Mouse (Mus musculus) midbrain, embryonic 14.5 days (tissue): ENCODE results near the gene Gm29735. TPM values are rescaled to one million over a fixed set of nuclear protein-coding genes. Genes with fewer than 3 reads are reported as not detected.
"Not testable (repeated sequence)": the region's sequence is repeated elsewhere in the genome, so short reads cannot be mapped to it uniquely, and the experiment has no call there.

Experiments used
- ATAC-seq: fragments of 200-750 bp; cut with Nextera tagmentation; 2 replicates; pipeline ENCODE4 v1.8.0; 2017; ENCODE audit warnings: moderate number of reproducible peaks, moderate library complexity; ENCODE audit not compliant: low FRiP score, low TSS enrichment
- DNase-seq: peaks from one replicate; pipeline ENCODE4 v3.0.0-alpha.2; 2015
- H3K27ac ChIP-seq: fragments of 300-500 bp; sonication (generic); replicated peaks from 2 replicates; pipeline ENCODE4 v1.5.1; 2014; ENCODE audit warnings: mild to moderate bottlenecking, low read depth, low read length, moderate library complexity
- H3K27me3 ChIP-seq: fragments of 300-500 bp; sonication (generic); 2 replicates; pipeline ENCODE4 v1.6.1; 2014; ENCODE audit warnings: low read length, control low read depth, mixed read lengths; ENCODE audit not compliant: control insufficient read depth, insufficient read depth
- H3K36me3 ChIP-seq: fragments of 300-500 bp; sonication (generic); 2 replicates; pipeline ENCODE4 v1.6.1; 2014; ENCODE audit warnings: low read length, control low read depth; ENCODE audit not compliant: control insufficient read depth, insufficient read depth
- H3K4me1 ChIP-seq: fragments of 300-500 bp; sonication (generic); 2 replicates; pipeline ENCODE4 v1.6.1; 2014; ENCODE audit warnings: mild to moderate bottlenecking, antibody characterized with exemption, low read length, control low read depth; ENCODE audit not compliant: control insufficient read depth, insufficient read depth
- H3K4me2 ChIP-seq: fragments of 300-500 bp; sonication (generic); 2 replicates; pipeline ENCODE4 v1.6.1; 2014; ENCODE audit warnings: mild to moderate bottlenecking, low read length, moderate library complexity
- H3K4me3 ChIP-seq: fragments of 300-500 bp; sonication (generic); replicated peaks from 2 replicates; pipeline ENCODE4 v1.5.1; 2014; ENCODE audit warnings: low read depth, low read length
- H3K9ac ChIP-seq: fragments of 300-500 bp; sonication (generic); replicated peaks from 2 replicates; pipeline ENCODE4 v1.6.1; 2014; ENCODE audit warnings: mild to moderate bottlenecking, low read length, moderate library complexity
- H3K9me3 ChIP-seq: fragments of 300-500 bp; sonication (generic); 2 replicates; pipeline ENCODE4 v1.6.1; 2016; ENCODE audit warnings: low read length, control low read depth, mixed read lengths; ENCODE audit not compliant: control insufficient read depth
- WGBS: fragments of 180-500 bp; shearing (Covaris S2); extraction: QIAGEN DNeasy Blood & Tissue Kit; methylation state at CpG from one replicate; pipeline ENCODE4 v1.1.7; 2014; 5-methylcytosine and 5-hydroxymethylcytosine counted together
- polyA plus RNA-seq: library from polyadenylated mRNA; unstranded; fragments of >200 nt; fragmentation: Nextera tagmentation; extraction: Ambion mirVana; gene quantifications from 2 replicates; pipeline ENCODE4 v1.2.1, GENCODE M21; 2014

The Gm29735 gene
- not detected in 2 replicates for polyA plus RNA-seq

DNA sequence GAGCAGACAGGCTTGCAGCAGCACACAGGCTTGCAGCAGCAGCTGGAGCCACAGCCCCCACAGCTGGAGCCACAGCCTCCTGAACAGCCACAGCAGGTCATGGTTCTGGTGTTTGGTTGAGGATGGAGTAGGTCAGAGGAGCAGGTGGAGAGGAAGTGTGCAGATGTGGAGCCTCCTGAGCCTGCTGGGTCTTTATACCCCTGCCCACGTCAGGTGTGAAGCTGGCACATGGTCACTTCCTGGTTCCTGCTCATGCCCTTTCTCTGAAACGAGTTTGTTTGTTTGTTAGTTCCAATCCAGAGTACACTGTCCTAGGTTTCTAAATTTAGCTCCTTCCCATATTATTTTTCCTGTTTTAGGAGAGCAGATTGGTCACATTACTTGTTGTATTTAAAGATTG lies at the start of gene Gm29735:
Gm29735 (minus strand) TSS at position 101 of the 400 bp plus-strand sequence.
- not testable (repeated sequence) for H3K36me3 ChIP-seq, H3K4me2 ChIP-seq, ATAC-seq, DNase-seq, H3K27me3 ChIP-seq, H3K9ac ChIP-seq, H3K4me3 ChIP-seq, H3K4me1 ChIP-seq, H3K9me3 ChIP-seq, H3K27ac ChIP-seq
- 65% methylated on average over 2 of the region's 2 CpGs for WGBS

- no peaks in the 10 kb centered on the region for H3K9me3 ChIP-seq
- no peak for DNase-seq
- H3K27me3 ChIP-seq, result no peaks in the 10 kb centered on the region
- H3K4me3 ChIP-seq, result no peak overlapping the region
- no peaks in the 10 kb centered on the region for H3K36me3 ChIP-seq
- ATAC-seq, result no peak
- H3K27ac ChIP-seq, result no peak overlapping the region
- no peaks in the 10 kb centered on the region for H3K4me1 ChIP-seq
- H3K9ac ChIP-seq, result no peak overlapping the region
- H3K4me2 ChIP-seq, result no peak overlapping the region
Measured at GRCm38 (mm10) chr7:142205488-142205887, 48.6 kb upstream of the Gm29735 start.

DNA sequence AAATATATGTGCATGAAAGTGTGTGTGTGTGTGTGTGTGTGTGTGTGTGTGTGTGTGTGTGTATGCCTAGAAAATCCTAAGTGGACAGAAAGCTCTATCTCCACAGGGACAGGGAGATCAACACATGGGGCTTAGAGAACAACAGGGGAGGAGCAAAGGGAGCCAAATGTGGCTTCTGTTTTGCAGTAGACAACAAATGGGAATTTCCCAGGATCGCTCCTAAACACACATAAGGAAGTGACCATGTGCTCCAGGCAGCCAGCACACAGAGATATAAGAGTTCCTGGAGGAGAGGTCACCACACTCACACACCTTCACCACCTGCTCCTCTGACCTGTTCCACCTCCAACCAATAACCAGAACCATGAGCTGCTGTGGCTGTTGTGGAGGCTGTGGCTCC lies 44.2 kb upstream of the Gm29735 start, which contains the start of gene Krtap5-3:
Krtap5-3 (plus strand) TSS at position 301 of the 400 bp plus-strand sequence.
- Histone ChIP-seq H3K9ac (no peak within 1 kb of the TSS), H3K9me3 (no peaks in the 10 kb centered on the region), H3K27me3 (no peaks in the 10 kb centered on the region), H3K4me2 (no peak within 1 kb of the TSS), H3K4me3 (no peak within 1 kb of the TSS), H3K27ac (no peak within 1 kb of the TSS), H3K4me1 (no peaks in the 10 kb centered on the region), H3K36me3 (no peaks in the 10 kb centered on the region)
- no peak for ATAC-seq
- 82% methylated on average over 1 of the region's 1 CpGs for WGBS
- DNase-seq, result no peak

- 81% methylated on average over 2 of the region's 2 CpGs for WGBS
- no peaks in the 10 kb centered on the region for H3K27me3 ChIP-seq
- no peak overlapping the region for H3K27ac ChIP-seq
- DNase-seq, result no peak
- no peak overlapping the region for H3K4me3 ChIP-seq
- H3K9ac ChIP-seq, result no peak overlapping the region
- H3K9me3 ChIP-seq, result no peaks in the 10 kb centered on the region
- no peaks in the 10 kb centered on the region for H3K36me3 ChIP-seq
- ATAC-seq, result no peak
- no peaks in the 10 kb centered on the region for H3K4me1 ChIP-seq
- H3K4me2 ChIP-seq, result no peak overlapping the region
Measured at GRCm38 (mm10) chr7:142198748-142199147, 41.8 kb upstream of the Gm29735 start.

- Histone ChIP-seq H3K9ac (no peak within 1 kb of the TSS), H3K4me1 (no peaks in the 10 kb centered on the region), H3K4me3 (no peak within 1 kb of the TSS), H3K36me3 (no peaks in the 10 kb centered on the region), H3K9me3 (no peaks in the 10 kb centered on the region), H3K27ac (no peak within 1 kb of the TSS), H3K4me2 (no peak within 1 kb of the TSS), H3K27me3 (no peaks in the 10 kb centered on the region)
- no peak for DNase-seq
- no peak for ATAC-seq
- WGBS, result 53% methylated on average over 2 of the region's 2 CpGs
Measured at GRCm38 (mm10) chr7:142190289-142190688, 33.4 kb upstream of the Gm29735 start, which contains the start of gene Gm10153. TSS of gene Gm10153 (minus strand) at chr7:142190389.

DNA sequence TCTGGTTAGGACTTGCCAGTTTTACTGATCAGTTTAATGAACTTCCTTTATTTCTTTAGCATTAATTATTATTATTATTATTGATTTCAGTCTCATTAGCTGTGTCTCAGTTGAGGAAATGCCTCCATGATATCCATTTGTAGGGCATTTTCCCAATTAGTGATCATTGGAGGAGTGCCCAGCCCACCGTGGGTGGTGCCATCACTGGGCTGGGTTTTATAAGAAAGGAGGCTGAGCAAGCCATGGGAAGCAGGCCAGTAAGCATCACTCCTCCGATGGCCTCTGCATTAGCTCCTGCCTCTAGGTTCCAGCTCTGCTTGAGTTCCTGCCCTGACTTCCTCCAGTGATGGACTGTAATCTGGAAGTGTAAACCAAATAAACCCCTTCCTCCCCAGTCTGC lies 31.2 kb upstream of the Gm29735 start:
- no peaks in the 10 kb centered on the region for H3K9me3 ChIP-seq
- no peak overlapping the region for H3K4me3 ChIP-seq
- H3K9ac ChIP-seq, result no peak overlapping the region
- H3K36me3 ChIP-seq, result no peaks in the 10 kb centered on the region
- DNase-seq (no peak), ATAC-seq (no peak)
- no peaks in the 10 kb centered on the region for H3K4me1 ChIP-seq
- 76% methylated on average over 2 of the region's 2 CpGs for WGBS
- H3K4me2 ChIP-seq, result no peak overlapping the region
- H3K27ac ChIP-seq, result no peak overlapping the region
- no peaks in the 10 kb centered on the region for H3K27me3 ChIP-seq

GRCm38 (mm10) chr7:142181021-142181420 lies 24.1 kb upstream of the Gm29735 start:
- H3K4me1 ChIP-seq, result no peaks in the 10 kb centered on the region
- no peak overlapping the region for H3K4me3 ChIP-seq
- WGBS, result 43% methylated on average over 1 of the region's 1 CpGs
- H3K27ac ChIP-seq, result no peak overlapping the region
- no peak for ATAC-seq
- DNase-seq, result no peak
- no peaks in the 10 kb centered on the region for H3K36me3 ChIP-seq
- H3K27me3 ChIP-seq, result no peaks in the 10 kb centered on the region
- no peak overlapping the region for H3K9ac ChIP-seq
- no peak overlapping the region for H3K4me2 ChIP-seq
- no peaks in the 10 kb centered on the region for H3K9me3 ChIP-seq

GRCm38 (mm10) chr7:142178685-142179084 lies 21.8 kb upstream of the Gm29735 start:
- no peak overlapping the region for H3K9ac ChIP-seq
- 82% methylated on average over 1 of the region's 1 CpGs for WGBS
- H3K36me3 ChIP-seq, result no peaks in the 10 kb centered on the region
- no peak for ATAC-seq
- H3K4me1 ChIP-seq, result no peaks in the 10 kb centered on the region
- no peak overlapping the region for H3K4me2 ChIP-seq
- H3K4me3 ChIP-seq, result no peak overlapping the region
- no peak for DNase-seq
- H3K27ac ChIP-seq, result no peak overlapping the region
- H3K9me3 ChIP-seq, result no peaks in the 10 kb centered on the region
- no peaks in the 10 kb centered on the region for H3K27me3 ChIP-seq

DNA sequence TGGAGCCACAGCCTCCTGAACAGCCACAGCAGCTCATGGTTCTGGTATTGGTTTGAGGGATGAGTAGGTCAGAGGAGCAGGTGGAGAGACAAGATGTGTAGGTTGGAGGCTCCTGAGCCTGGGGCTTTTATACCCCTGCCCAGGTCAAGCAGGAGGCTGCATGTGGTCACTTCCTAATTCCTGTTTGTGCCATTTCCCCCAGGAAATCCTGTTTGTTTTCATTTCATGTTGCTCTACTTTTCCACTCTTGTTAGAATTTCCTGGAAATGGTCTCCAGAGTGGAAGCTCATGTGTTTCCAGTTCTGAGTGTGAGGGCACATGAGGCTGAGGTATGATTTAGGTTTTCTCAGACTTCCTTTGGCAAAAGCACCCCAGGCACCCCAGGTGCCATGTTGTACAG lies 19.0 kb upstream of the Gm29735 start, which contains the start of gene Krtap5-2:
Krtap5-2 (minus strand) TSS at position 101 of the 400 bp plus-strand sequence.
- H3K9me3 ChIP-seq, H3K9ac ChIP-seq, H3K4me1 ChIP-seq, H3K27ac ChIP-seq, ATAC-seq, H3K36me3 ChIP-seq, H3K4me2 ChIP-seq, H3K27me3 ChIP-seq, DNase-seq, H3K4me3 ChIP-seq: not testable (repeated sequence)
